Mouse (Mus musculus): ENCODE data around the gene Lypd5. TPM values are rescaled to one million over a fixed set of nuclear protein-coding genes. Genes with fewer than 3 reads are reported as not detected.
"Not testable (repeated sequence)": the region's sequence is repeated elsewhere in the genome, so short reads cannot be mapped to it uniquely, and the experiment has no call there.

The Lypd5 gene
- polyA plus RNA-seq, 1 experiment from 2014 or later: not detected

DNA sequence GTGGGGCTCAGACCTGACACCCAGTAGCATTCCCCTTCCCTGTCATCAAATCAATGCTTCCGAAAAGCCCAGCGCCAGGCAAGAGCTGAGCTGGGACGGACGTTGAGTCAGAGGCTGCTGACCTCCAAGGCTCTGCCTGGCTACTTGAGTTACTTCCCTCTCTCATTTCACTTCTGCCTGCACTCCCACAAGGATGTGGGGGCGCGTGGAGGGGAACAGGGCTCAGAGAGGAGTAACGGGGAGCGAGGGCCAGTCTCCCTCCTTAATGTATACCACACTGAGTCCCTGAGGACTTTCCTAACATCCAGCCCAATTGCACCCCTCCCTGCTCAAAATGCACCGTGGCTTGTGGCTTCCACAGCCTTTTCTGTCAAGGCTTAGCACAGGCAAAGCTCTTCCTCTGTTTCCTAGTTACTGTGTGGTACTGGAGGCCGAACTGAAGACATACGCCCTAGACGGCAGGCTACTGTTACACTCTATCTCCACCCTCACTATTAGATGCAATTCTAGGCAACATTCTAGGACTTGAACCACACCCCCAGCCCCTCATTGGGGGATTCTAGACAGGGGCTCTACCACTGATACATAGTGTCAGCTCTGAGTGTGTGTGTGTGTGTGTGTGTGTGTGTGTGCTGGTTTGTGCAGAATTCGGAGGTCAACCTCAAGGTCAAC is 40.7 kb downstream of the Lypd5 start:
- Histone ChIP-seq H3K9me3 (no peaks in the 10 kb centered on the region), H3K9ac (no peak overlapping the region), H3K4me3 (no peak overlapping the region), H3K4me1 (replicated peaks) (peaks cover 5% of the 10 kb centered on the region; the same call in 1 of the 2 replicates), H3K36me3 (no peaks in the 10 kb centered on the region), H3K27ac (replicated peaks) (no peak overlapping the region), H3K27me3 (no peaks in the 10 kb centered on the region), H3K4me2 (no peak overlapping the region)
- no peak for ATAC-seq (ENCODE audit: low FRiP score, low read depth)
- whole genome bisulfite sequencing: 69% methylated on average over 13 of the region's 13 CpGs

DNA sequence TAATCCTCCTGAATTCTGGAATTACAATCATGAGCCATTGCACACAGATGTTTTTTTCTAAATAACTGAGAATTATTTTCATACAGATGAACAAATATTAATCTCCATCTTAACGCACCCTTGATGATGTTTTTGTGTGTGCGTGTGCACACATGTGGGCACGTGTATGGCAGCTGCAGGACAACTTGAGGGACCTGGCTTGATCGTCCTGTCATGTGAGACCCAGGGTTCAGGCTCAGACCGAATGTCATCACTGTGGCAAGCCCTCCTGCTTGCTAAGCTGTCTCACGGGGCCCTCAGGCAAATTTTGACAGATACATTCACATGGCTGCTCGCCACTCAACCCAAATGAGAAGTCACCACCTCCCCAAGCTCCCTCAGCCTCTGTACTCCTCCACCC is 41.5 kb downstream of the Lypd5 start:
- WGBS: 49% methylated on average over 7 of the region's 7 CpGs
- H3K27me3 ChIP-seq: no peaks in the 10 kb centered on the region
- H3K27ac ChIP-seq (replicated peaks): peak overlapping the region; percentile 67
- peaks cover 5% of the 10 kb centered on the region; the same call in 1 of the 2 replicates for H3K4me1 ChIP-seq (replicated peaks)
- H3K4me2 ChIP-seq: no peak overlapping the region; the same call in 1 of the 2 replicates
- no peaks in the 10 kb centered on the region for H3K36me3 ChIP-seq
- H3K4me3 ChIP-seq: no peak overlapping the region
- no peak overlapping the region for H3K9ac ChIP-seq
- no peak for ATAC-seq (ENCODE audit: low FRiP score, low read depth)
- H3K9me3 ChIP-seq: no peaks in the 10 kb centered on the region

DNA sequence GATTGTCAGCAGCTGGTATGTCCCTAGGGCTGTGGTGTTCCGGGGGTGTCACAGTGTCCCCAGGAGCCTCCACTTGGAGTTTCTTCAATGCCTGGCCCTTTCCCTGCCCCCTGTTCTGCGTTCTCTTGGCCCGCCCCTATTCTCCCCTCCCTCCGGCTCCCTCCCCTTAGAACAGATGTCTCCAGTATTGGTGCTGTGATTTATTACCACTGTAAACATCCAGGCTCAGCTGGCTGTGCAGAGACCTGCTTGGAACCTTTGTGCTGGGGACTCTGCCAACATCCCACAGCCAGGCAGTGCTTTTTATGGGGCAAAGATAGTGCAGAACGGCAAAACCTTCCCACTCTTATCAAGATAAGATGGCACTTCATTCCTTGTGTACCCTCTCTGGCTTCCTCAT is 42.1 kb downstream of the Lypd5 start:
- H3K4me3 ChIP-seq: 0 out of 2 replicates have a peak overlapping the region, but pooled peaks have one; percentile 15
- H3K27ac ChIP-seq (replicated peaks): peak overlapping the region; percentile 67
- H3K27me3 ChIP-seq: no peaks in the 10 kb centered on the region
- no peak overlapping the region for H3K9ac ChIP-seq
- no peaks in the 10 kb centered on the region for H3K36me3 ChIP-seq
- peak; percentile 82 for ATAC-seq (ENCODE audit: low FRiP score, low read depth)
- peaks cover 5% of the 10 kb centered on the region; the same call in 1 of the 2 replicates for H3K4me1 ChIP-seq (replicated peaks)
- WGBS: 27% methylated on average over 5 of the region's 5 CpGs
- H3K9me3 ChIP-seq: no peaks in the 10 kb centered on the region
- H3K4me2 ChIP-seq: peak overlapping the region; percentile 41

DNA sequence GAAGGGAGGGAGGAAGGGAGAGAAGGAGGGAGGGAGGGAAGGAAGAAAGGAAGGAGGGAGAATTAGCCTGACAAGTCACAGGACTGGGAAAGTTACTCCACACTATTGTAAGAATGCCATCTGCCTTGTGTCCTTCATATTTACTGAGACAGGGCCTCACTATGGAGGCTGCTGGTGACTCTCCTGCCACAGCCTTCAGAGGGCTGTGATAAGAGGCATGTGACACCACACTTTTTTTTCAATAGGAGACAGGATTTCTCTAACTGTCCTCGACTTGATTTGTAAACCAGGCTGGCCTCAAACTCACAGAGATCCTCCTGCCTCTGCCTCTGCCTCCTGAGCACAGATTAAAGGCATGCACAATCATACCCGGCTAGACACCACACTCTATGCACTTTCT is 42.7 kb downstream of the Lypd5 start:
- no peak for ATAC-seq (ENCODE audit: low FRiP score, low read depth)
- Histone ChIP-seq H3K27me3 (no peaks in the 10 kb centered on the region), H3K4me2 (0 out of 2 replicates have a peak overlapping the region, but pooled peaks have one; percentile 41), H3K27ac (replicated peaks) (peak overlapping the region; percentile 67; the same call in 1 of the 2 replicates), H3K4me1 (replicated peaks) (peaks cover 5% of the 10 kb centered on the region; the same call in 1 of the 2 replicates), H3K9me3 (no peaks in the 10 kb centered on the region), H3K9ac (no peak overlapping the region), H3K4me3 (no peak overlapping the region), H3K36me3 (no peaks in the 10 kb centered on the region)
- 72% methylated on average over 2 of the region's 2 CpGs for WGBS

DNA sequence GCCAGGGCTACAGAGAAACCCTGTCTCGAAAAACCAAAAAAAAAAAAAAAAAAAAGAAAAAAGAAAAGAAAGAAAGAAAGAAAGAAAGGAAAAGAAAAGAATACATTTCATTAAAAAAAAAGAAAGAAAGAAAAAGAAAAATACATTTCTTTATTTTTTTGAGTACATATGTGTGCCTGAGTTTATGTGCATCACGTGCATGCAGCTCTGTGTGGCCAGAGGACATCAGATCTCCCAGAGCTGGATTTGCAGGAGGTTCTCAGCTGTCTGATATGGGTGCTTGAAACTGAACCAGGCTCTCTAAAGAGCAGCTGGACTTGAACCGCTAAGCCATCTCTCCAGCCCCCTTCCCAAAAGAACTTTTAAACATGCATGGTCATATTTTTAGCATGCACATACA is 45.1 kb downstream of the Lypd5 start:
- no peak overlapping the region for H3K4me3 ChIP-seq
- whole genome bisulfite sequencing: 84% methylated on average over 3 of the region's 3 CpGs
- no peak for ATAC-seq (ENCODE audit: low FRiP score, low read depth)
- H3K27ac ChIP-seq (replicated peaks): no peak overlapping the region
- H3K36me3 ChIP-seq: no peaks in the 10 kb centered on the region
- no peak overlapping the region for H3K9ac ChIP-seq
- H3K4me1 ChIP-seq (replicated peaks): peaks cover 5% of the 10 kb centered on the region; the same call in 1 of the 2 replicates
- H3K9me3 ChIP-seq: no peaks in the 10 kb centered on the region
- no peaks in the 10 kb centered on the region for H3K27me3 ChIP-seq
- no peak overlapping the region for H3K4me2 ChIP-seq

DNA sequence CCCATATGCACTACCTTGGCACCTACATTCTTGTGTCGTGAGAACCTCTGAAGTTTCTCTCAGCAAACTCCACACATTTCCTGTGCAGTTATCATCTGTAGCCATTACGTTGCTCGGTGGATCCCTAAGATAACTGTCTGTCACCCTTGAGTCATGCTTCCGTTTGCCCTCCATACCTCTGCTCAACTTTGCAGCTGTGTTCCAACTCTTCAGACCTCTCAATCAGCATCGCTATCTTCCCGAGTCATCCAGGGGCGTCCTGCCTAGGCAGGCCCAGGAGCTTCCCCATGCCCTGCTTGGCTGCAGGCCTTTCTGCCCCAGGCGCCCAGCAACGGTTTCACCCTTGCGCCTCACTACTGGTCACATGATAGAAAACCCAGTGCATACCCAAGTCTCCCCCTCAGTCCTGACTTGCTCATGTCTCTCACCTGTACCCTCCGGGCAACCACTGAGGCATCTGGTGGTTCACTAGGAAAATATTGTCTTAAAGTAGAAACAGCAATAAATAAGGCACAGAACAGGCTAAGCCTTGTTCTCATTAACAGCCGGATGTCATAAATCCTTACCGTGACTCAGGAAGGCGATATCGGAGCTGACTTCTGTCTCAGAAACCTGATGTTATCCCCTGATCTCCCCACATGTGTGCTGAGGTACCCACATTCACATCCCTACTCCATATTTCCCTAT is 45.6 kb downstream of the Lypd5 start:
- WGBS: 87% methylated on average over 15 of the region's 15 CpGs

DNA sequence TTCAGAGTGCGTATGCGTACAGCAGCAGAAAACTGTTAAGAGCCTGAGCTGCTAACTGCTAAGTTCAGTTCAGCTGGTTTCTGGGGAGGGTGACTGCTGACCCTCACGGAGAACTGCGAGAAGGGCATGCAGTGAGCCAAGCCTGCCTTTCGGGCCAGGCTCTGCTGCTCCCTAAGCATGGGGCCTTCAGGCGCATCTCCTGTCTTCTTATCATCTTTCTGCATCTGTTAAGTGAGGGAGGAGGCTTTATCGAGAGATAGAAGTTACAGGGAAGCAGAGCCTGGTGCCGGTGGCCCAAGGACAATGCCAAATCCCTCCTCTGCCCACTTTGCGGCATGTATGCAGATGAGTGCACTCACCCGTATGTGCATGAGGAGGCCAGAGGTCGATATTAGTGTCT is 47.8 kb downstream of the Lypd5 start:
- Histone ChIP-seq H3K4me1 (replicated peaks) (peaks cover 13% of the 10 kb centered on the region), H3K36me3 (no peaks in the 10 kb centered on the region), H3K4me3 (no peak overlapping the region), H3K9ac (no peak overlapping the region), H3K27me3 (no peaks in the 10 kb centered on the region), H3K4me2 (no peak overlapping the region), H3K9me3 (no peaks in the 10 kb centered on the region), H3K27ac (replicated peaks) (no peak overlapping the region)
- WGBS: 81% methylated on average over 11 of the region's 11 CpGs
- no peak for ATAC-seq (ENCODE audit: low FRiP score, low read depth)

More for the DNA sequence above, 45.6 kb downstream of the Lypd5 start:
- H3K4me3 ChIP-seq: no peak overlapping the region
- no peak overlapping the region for H3K27ac ChIP-seq (replicated peaks)
- no peaks in the 10 kb centered on the region for H3K36me3 ChIP-seq
- no peaks in the 10 kb centered on the region for H3K27me3 ChIP-seq
- peaks cover 5% of the 10 kb centered on the region; the same call in 1 of the 2 replicates for H3K4me1 ChIP-seq (replicated peaks)
- H3K9me3 ChIP-seq: no peaks in the 10 kb centered on the region
- ATAC-seq (ENCODE audit: low FRiP score, low read depth): no peak
- no peak overlapping the region for H3K9ac ChIP-seq
- H3K4me2 ChIP-seq: no peak overlapping the region

DNA sequence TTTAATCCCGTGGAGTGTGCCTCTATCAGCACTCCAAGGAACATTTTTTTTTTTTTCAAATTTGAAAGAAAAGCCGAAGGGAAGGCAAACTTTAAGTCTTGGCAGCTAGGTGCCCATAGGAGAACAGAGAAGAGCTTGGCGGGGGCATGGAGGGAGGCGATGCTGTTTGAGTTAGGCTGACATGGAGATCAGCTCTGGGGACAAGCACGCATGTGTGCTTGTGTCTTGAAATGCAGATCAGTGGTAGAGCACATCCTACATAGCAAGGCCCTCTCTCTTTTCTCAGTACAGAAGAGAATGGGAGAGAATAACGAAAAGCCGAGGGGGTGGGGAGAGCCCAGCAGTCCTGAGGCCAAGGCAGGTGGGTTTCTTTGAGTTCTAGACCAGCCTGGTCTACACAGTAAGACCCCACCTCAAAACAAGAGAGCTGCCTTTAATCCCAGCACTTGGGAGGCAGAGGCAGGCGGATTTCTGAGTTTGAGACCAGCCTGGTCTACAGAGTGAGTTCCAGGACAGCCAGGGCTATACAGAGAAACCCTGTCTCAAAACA is 49.4 kb downstream of the Lypd5 start:
- peaks cover 13% of the 10 kb centered on the region for H3K4me1 ChIP-seq (replicated peaks)
- no peak for ATAC-seq (ENCODE audit: low FRiP score, low read depth)
- no peak overlapping the region for H3K4me2 ChIP-seq
- no peak overlapping the region for H3K27ac ChIP-seq (replicated peaks)
- no peaks in the 10 kb centered on the region for H3K9me3 ChIP-seq
- no peak overlapping the region for H3K4me3 ChIP-seq
- WGBS: 95% methylated on average over 8 of the region's 8 CpGs
- H3K27me3 ChIP-seq: no peaks in the 10 kb centered on the region
- peaks cover 3% of the 10 kb centered on the region; the same call in 1 of the 2 replicates for H3K36me3 ChIP-seq
- no peak overlapping the region for H3K9ac ChIP-seq

DNA sequence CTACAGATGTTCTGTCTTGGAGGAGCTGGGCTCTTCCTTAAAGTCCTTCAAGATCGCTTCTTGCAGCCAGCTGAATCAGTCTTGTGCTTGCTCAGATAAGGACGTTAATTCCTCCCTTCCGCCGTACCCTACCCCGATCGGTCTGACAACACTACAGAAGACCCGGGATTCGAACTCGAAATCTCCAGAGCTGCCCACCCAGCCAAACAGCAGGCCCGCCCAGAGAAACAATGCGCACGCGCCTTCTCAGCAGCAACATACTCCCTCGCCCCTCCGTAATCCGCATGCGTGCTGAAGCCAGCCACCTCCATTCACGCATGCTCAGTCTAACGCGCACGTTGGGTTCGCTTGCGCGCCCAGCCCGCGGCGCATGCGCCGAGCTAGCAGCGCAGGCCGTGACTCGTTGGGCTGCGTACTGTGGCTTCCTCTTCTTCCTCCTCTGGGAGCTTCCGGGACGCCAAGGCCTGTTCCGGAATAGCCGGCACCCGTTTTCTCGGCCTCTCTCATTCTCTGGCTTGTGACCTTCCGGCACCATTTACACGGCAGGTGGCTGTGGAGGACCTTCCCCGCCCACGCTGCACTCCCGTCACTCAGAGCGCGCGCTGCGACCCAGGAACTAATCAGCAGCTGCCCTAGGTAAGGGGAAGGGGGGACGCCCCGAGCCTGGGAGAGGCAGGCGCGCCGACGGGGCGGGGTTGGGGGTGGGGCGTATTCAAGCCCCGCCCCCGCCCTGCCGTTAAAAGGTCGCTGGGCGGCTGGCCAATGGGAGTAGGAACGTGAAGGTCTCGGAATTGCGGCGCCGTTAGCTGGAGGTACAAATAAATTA is 50.5 kb downstream of the Lypd5 start, which contains the start of gene Smg9:
Smg9 (plus strand) TSS at position 364 of the 826 bp plus-strand sequence.
- Histone ChIP-seq H3K36me3 (peaks cover 4% of the 10 kb centered on the region), H3K4me1 (replicated peaks) (peaks cover 13% of the 10 kb centered on the region), H3K27me3 (no peaks in the 10 kb centered on the region), H3K9ac (peak within 1 kb of the TSS; percentile 54), H3K4me2 (peak within 1 kb of the TSS; percentile 54), H3K4me3 (peak within 1 kb of the TSS; percentile 53), H3K9me3 (no peaks in the 10 kb centered on the region), H3K27ac (replicated peaks) (peak within 1 kb of the TSS; percentile 96)
- 4% methylated on average over 66 of the region's 66 CpGs for WGBS
- ATAC-seq (ENCODE audit: low FRiP score, low read depth): peak; percentile 95

DNA sequence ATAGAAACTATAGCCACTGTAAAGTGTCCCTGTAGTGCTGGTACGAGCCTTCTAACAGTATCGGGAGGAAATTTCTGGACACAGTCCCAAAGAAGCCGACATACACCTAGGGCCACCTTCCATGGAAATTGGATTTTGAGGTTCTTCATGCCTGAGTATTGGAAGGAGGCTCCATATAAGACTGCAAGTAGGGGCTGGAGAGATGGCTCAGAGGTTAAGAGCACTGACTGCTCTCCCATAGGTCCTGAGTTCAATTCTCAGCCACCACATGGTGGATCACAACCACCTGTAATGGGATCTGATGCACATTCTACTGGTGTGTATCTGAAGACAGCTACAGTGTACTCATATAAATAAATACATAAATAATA is 51.1 kb downstream of the Lypd5 start:
- H3K4me1 ChIP-seq (replicated peaks): peaks cover 13% of the 10 kb centered on the region
- no peaks in the 10 kb centered on the region for H3K27me3 ChIP-seq
- peak overlapping the region; percentile 54 for H3K9ac ChIP-seq
- H3K27ac ChIP-seq (replicated peaks): peak overlapping the region; percentile 96
- 11% methylated on average over 3 of the region's 3 CpGs for WGBS
- H3K36me3 ChIP-seq: peaks cover 10% of the 10 kb centered on the region
- H3K4me2 ChIP-seq: peak overlapping the region; percentile 54
- ATAC-seq (ENCODE audit: low FRiP score, low read depth): no peak; the same call in 1 of the 2 replicates
- H3K4me3 ChIP-seq: peak overlapping the region; percentile 53
- H3K9me3 ChIP-seq: no peaks in the 10 kb centered on the region

DNA sequence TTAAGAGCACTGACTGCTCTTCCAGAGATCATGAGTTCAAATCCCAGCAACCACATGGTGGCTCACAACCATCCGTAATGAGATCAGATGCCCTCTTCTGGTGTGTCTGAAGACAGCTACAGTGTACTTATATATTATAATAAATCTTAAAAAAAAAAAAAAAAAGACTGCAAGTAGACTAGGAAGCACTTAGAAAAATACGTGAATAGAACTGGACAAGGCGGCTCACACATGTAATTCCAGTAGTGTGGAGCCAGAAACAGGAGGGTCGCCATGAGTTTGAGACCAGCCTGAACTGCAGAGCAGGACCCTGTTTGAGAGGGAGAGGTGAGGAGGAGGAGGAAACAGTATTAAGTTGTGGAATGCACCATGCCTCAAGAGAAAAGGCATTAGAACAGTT is 51.5 kb downstream of the Lypd5 start:
- not testable (repeated sequence) for H3K9ac ChIP-seq; H3K9me3 ChIP-seq; ATAC-seq (ENCODE audit: low FRiP score, low read depth); H3K27ac ChIP-seq (replicated peaks); H3K27me3 ChIP-seq
- Histone ChIP-seq H3K36me3 (peaks cover 14% of the 10 kb centered on the region), H3K4me3 (peak overlapping the region; percentile 53), H3K4me2 (peak overlapping the region; percentile 54), H3K4me1 (replicated peaks) (peaks cover 13% of the 10 kb centered on the region)
- WGBS: 92% methylated on average over 4 of the region's 4 CpGs

Measured in hindbrain, embryonic 15.5 days (tissue).